Mouse (Mus musculus) layer of hippocampus, adult 9-11 months (tissue): ENCODE results near the gene Cyp4f16.
A peak's percentile ranks its signal among the peaks of the same experiment; 100 is the strongest.
"Not testable (repeated sequence)": the region's sequence is repeated elsewhere in the genome, so short reads cannot be mapped to it uniquely, and the experiment has no call there.

ENCODE experiments used
- DNase-seq: peaks from one replicate; pipeline ENCODE4 v3.0.0; 2022

The Cyp4f16 gene

DNA sequence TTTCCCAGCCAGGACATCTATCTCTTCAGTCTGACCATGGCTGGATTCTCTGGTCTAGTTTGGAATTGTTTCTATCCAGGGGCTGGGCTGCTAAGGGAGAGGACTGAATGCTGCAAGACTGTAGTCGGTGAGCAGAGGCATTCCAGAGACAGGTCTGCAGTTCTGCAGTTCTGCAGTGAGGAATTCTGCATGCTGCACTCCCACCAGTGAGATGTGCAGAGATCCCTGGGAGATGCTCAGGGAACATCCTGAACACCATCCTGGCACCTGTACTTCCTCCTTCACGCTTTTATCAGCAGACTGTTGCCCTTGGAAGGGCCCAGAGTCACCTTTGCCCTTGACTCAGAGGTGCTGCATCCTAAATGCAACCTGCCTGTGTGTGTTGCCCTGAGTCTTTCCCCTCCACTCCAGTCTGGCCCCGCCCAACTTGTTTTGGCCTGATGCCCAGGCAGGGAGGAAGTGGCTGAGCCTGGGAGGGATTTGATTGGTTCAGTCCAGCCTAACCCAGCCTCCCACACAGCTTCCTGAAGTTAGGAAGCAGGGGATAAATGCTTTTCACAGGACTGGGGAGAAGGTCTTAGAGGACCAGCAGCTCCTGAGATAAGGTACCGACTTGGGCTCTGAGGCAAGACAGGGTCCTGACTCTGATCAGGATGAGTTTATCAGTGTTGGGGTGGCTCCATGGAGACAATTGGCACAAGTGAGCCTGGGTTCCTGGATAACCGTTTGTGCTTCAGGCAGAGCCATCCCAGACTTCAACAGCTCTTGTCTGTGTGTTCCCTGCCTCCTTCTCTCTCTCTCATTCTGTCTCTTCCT is at the start of gene Cyp4f16:
Cyp4f16 (plus strand) TSS at position 508 of the 816 bp plus-strand sequence.
- peak; percentile 79 for DNase-seq

DNA sequence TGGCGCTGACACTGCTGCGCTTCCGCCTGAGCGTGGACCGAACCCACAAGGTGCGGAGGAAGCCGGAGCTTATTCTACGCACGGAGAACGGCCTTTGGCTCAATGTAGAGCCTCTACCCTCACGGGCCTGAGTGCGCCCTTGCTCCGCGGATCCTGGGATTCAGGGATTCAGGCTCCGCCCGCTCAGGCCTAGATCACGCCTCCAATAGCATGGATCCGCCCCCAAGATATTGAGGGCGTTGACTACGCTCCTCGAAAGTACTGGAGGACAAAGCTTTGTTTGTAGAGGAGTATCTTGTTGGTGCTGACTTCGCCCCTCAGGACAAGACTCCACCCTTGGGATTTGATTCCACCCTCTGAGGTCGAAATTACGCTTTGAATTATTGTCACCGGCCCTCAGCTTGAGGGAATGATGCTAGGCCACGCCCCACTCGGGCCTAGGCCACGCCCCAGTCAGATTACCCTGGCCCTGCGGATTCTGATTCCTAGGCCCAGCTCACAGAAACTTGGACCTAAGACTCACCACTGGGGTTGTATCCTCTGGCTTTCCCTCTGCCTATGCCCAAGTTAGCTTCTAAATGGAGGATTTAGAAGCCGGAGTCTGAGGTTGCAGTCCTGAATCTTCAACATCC is 43.9 kb upstream of the Cyp4f16 start:
- DNase-seq, result no peak

- peak; percentile 73 for DNase-seq
Observed at GRCm38 (mm10) chr17:32494601-32495000, 41.8 kb upstream of the Cyp4f16 start.

DNA sequence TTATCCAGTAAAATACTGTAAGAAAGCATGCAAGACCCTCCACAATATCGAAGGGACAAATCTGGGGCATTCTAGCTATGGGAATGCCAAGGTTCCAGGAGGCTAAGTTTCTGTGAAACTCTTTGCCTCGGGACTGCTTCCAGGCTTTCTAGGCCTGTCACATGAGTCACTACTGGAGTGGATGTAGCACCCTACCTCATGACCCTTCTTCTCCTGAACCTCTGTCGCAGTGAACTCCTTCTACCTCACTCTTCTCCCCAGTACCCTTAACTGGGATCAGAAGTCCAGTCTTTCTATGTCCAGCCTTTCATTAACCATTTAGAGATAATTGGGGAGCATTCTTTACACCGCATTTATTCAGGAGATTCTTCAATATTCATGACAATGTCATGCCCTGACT is 35.8 kb upstream of the Cyp4f16 start:
- not testable (repeated sequence) for DNase-seq

GRCm38 (mm10) chr17:32501051-32501450 is 35.3 kb upstream of the Cyp4f16 start:
- DNase-seq, result no peak

DNA sequence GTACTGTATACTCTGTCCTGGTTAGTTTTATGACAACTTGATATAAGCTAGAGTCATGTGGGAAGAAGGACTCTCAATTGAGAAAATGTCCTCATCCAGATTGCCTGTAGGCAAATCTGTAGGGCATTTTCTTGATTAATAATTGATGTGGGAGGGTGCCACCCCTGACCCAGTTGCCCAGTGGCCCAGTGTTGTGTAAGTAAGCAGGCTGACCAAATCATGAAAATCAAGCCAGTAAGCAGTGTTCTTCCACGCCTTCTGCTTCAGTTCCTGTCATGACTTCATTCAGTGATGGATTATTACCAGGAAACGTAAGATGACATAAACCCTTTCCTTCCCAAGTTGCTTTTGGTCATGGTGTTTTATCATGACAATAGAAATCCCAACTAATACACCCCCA is 33.2 kb upstream of the Cyp4f16 start:
- no peak for DNase-seq

- no peak for DNase-seq
Observed at GRCm38 (mm10) chr17:32505851-32506728, 30.3 kb upstream of the Cyp4f16 start, which contains the start of gene Cyp4f17. TSS of gene Cyp4f17 (plus strand) at chr17:32506050.

DNA sequence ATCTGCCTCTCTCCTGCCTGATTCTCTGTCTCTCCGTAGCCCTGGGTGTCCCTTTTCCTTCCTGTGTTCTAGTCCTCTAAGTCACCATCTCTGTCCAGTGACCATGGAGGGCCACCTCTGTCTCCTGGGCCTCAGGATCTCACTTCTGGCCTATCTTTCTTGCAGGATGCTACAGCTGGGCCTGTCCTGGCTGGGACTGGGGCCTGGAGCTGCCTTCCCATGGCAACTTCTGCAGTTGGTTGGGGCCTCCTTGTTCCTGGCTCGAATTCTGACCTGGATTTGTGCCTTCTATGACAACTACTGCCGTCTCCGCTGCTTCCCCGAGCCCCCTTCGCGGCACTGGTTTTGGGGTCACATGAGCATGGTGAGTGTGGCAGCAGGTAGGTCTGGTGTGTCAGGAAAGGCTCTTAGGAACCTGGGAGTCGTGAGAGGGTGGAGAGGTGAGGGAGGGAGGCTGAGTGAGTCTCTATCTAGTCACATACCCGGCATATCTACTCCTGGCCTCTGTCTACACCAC is 29.6 kb upstream of the Cyp4f16 start:
- DNase-seq, result no peak

GRCm38 (mm10) chr17:32516126-32516525 is 20.2 kb upstream of the Cyp4f16 start:
- DNase-seq, result no peak

DNA sequence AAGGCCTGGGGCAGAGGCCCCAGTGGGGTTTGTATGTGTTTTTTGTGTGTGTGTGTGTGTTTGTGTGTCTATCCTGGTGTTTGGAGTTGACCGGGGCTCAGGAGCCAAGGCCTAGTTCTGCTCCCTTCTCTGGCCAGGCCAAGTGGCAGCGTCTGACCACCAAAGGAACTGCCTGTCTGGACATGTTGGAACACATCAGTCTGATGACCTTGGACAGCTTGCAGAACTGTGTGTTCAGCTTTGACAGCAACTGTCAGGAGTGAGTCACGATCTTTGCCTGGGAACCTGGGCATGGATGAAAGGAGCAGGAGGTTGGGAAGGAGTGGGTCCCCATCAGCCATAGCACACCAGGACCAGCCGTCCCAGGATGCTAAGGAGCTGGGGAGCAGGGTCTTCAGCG is 14.4 kb upstream of the Cyp4f16 start:
- DNase-seq, result no peak

DNA sequence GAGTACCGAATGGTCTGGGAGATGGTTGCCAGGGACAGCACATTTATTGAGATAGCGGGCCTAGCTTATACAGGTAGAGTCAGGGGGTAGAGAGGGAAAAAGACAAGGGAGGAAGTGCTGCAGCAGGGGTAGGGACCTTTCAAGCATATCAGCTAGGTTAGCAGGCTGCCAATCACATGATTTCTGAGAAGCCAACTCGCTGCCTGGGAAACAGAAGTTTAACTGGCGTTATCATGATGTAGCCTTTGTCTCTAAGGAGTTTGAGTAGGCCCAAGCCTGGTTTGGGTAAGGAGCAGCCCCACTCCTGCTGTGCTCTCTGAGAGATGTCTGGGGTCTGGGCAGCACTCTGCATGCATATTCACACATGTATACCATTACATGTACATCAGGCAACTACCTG is 14.0 kb upstream of the Cyp4f16 start:
- DNase-seq, result no peak

DNA sequence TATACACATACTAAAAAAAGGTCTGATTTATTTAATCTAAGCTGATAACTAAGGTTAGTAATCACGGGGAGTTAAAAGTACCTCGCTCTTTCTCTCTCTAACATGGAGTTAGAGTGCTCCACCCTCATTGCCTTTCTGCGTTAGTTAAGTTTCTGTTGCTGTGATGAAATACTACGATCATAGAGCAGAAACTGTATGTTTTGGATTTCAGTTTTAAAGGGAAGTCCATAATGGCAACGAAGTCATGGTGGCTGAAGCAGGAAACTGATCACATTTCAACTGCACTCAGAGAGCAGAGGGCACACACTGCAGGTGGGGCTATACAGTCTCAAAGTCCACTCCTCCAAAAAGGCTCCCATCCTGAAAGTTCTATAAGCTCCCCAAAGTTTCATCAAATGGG is 13.5 kb upstream of the Cyp4f16 start:
- no peak for DNase-seq

- no peak for DNase-seq
Observed at GRCm38 (mm10) chr17:32523895-32524294, 12.5 kb upstream of the Cyp4f16 start.

DNA sequence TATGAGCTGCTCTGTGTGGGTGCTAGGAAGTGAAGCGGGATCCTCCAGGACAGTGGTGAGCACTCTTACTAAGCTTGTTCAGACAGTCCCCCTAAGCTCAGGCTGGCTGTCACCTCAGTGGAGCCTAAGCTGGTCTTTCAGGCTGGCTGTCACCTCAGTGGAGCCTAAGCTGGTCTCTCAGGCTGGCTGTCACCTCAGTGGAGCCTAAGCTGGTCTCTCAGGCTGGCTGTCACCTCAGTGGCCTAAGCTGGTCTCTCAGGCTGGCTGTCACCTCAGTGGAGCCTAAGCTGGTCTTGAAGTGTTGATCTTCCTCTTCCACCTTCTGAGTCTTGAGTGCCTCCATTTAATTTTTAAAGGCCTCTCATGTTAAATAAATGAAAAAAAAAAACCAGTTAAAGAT is 10.0 kb upstream of the Cyp4f16 start:
- DNase-seq, result not testable (repeated sequence)

DNA sequence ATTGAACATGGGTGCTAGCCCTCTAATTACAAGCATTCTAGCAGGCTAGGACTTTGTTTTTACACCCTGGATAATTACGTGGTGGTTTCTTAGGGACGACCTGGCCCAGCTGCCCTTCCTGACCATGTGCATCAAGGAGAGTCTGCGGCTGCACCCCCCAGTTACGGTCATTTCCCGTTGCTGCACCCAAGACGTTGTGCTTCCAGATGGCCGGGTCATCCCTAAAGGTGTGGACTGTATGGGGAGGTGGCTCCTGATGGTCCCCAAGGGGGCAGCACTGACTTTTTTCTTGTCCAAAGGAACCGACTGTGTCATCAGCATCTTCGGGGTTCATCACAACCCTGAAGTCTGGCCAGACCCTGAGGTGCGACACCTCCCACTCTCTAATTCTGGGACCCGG is 8.6 kb upstream of the Cyp4f16 start:
- DNase-seq, result no peak

- peak; percentile 87 for DNase-seq
Observed at GRCm38 (mm10) chr17:32528408-32529337, 7.7 kb upstream of the Cyp4f16 start.

DNA sequence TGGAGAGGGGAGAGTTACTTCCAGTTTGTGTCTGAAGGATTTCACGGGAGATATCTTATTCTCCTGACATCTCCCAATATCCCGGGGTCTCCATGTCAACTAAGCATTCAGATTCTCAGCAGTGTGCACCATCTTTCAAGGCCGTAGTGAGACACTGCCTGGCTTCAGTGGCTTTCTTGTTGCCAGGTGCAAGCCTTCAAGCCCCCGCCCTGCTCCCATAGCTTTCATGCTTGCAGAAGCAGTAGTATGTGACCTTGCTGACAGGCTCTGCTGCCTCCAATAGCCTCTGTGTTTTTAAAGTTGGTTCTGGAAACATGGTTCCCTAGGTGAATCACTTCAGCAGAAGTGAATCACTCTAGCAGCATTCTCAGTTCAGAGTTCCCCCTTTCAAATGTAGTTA is 4.0 kb upstream of the Cyp4f16 start:
- not testable (repeated sequence) for DNase-seq

GRCm38 (mm10) chr17:32534068-32534467 is 2.3 kb upstream of the Cyp4f16 start:
- DNase-seq, result no peak

GRCm38 (mm10) chr17:32536867-32537250 is 501 bp downstream of the Cyp4f16 start:
- no peak for DNase-seq

DNA sequence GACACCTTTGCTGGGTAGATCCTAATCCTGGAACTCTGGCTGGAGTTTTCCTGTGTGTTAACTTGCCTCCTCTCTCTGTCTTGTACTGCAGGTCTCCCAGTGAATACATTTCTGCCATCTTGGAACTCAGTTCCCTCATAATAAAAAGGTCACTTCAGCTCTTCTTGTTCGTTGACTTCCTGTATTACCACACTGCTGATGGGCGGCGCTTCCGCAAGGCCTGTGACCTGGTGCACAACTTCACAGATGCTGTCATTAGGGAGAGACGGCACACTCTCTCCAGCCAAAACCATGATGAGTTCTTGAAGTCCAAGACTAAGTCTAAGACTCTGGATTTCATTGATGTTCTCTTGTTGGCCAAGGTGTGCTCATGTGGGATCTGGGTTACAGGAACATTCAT is 8.4 kb downstream of the Cyp4f16 start:
- DNase-seq, result not testable (repeated sequence)

DNA sequence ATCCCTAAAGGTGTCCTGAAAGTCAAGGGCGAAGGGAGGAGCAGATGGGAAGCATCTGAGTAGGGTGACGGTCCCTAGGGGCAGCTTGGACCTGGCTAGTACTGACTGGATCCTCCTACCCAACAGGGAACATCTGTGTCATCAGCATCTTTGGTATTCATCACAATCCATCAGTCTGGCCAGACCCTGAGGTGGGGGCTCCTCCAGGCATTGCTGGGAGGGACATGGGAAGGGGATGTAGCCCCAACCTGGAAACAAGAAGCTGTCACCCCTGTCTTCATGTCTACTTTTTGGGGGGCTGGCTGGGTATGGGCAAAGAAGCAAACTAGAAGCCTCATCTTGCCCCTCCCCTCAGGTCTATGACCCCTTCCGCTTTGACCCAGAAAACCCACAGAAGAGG is 14.0 kb downstream of the Cyp4f16 start:
- not testable (repeated sequence) for DNase-seq
